Mouse (Mus musculus) midbrain, embryonic 12.5 days (tissue): ENCODE measurements at regions not wholly inside any gene's neighbourhood (a gene's known extent, or its start where the extent isn't known, plus 50 kb on each side); places are given as distances from the start of the nearest gene placed in this dataset.

Experiments used
- ATAC-seq: fragments of 200-750 bp; cut with Nextera tagmentation; 2 replicates; pipeline ENCODE4 v1.8.0; 2017; ENCODE audit warnings: low read depth, moderate TSS enrichment, moderate library complexity; ENCODE audit not compliant: low FRiP score
- H3K27ac ChIP-seq: fragments of 300-500 bp; sonication (generic); replicated peaks from 2 replicates; pipeline ENCODE4 v1.5.1; 2016; ENCODE audit warnings: mild to moderate bottlenecking
- H3K27me3 ChIP-seq: fragments of 300-500 bp; sonication (generic); 2 replicates; pipeline ENCODE4 v1.6.1; 2016; ENCODE audit warnings: mild to moderate bottlenecking
- H3K36me3 ChIP-seq: fragments of 300-500 bp; sonication (generic); 2 replicates; pipeline ENCODE4 v1.6.1; 2016
- H3K4me1 ChIP-seq: fragments of 300-500 bp; sonication (generic); 2 replicates; pipeline ENCODE4 v1.6.1; 2016
- H3K4me2 ChIP-seq: fragments of 300-500 bp; sonication (generic); replicated peaks from 2 replicates; pipeline ENCODE4 v1.6.1; 2016; ENCODE audit warnings: mild to moderate bottlenecking, moderate library complexity
- H3K4me3 ChIP-seq: fragments of 300-500 bp; sonication (generic); 2 replicates; pipeline ENCODE4 v1.5.1; 2016; ENCODE audit warnings: mild to moderate bottlenecking
- H3K9ac ChIP-seq: fragments of 300-500 bp; sonication (generic); replicated peaks from 2 replicates; pipeline ENCODE4 v1.6.1; 2016; ENCODE audit warnings: mild to moderate bottlenecking, moderate library complexity
- H3K9me3 ChIP-seq: fragments of 300-500 bp; sonication (generic); 2 replicates; pipeline ENCODE4 v1.6.1; 2016; ENCODE audit warnings: mild to moderate bottlenecking
- WGBS: fragments of 180-500 bp; shearing (Covaris S2); methylation state at CpG from one replicate; pipeline ENCODE4 v1.1.7; 2016; 5-methylcytosine and 5-hydroxymethylcytosine counted together

- no peak overlapping the region for H3K4me2 ChIP-seq
- no peak overlapping the region for H3K27ac ChIP-seq
- H3K27me3 ChIP-seq, result no peaks in the 10 kb centered on the region; the same call in 1 of the 2 replicates
- H3K9me3 ChIP-seq, result no peaks in the 10 kb centered on the region
- peaks cover 22% of the 10 kb centered on the region for H3K4me1 ChIP-seq
- WGBS, result 81% methylated on average over 11 of the region's 11 CpGs
- H3K36me3 ChIP-seq, result no peaks in the 10 kb centered on the region
- ATAC-seq, result no peak
- no peak overlapping the region for H3K9ac ChIP-seq
- H3K4me3 ChIP-seq, result no peak overlapping the region
These were observed 186.4 kb upstream of the Zmiz1 start for GRCm38 (mm10) chr14:25272366-25273156.

GRCm38 (mm10) chr14:25279751-25280150 lies 179.2 kb upstream of the Zmiz1 start:
- Histone ChIP-seq H3K27me3 (no peaks in the 10 kb centered on the region; the same call in 1 of the 2 replicates), H3K4me1 (peaks cover 22% of the 10 kb centered on the region), H3K4me2 (no peak overlapping the region), H3K36me3 (no peaks in the 10 kb centered on the region), H3K27ac (no peak overlapping the region), H3K9ac (no peak overlapping the region), H3K4me3 (no peak overlapping the region), H3K9me3 (no peaks in the 10 kb centered on the region)
- ATAC-seq, result no peak

GRCm38 (mm10) chr14:25292557-25292956 lies 166.4 kb upstream of the Zmiz1 start:
- H3K4me1 ChIP-seq, result no peaks in the 10 kb centered on the region
- H3K36me3 ChIP-seq, result no peaks in the 10 kb centered on the region
- H3K4me3 ChIP-seq, result no peak overlapping the region
- ATAC-seq, result no peak
- H3K9ac ChIP-seq, result no peak overlapping the region
- no peaks in the 10 kb centered on the region; the same call in 1 of the 2 replicates for H3K27me3 ChIP-seq
- no peaks in the 10 kb centered on the region for H3K9me3 ChIP-seq
- no peak overlapping the region for H3K27ac ChIP-seq
- H3K4me2 ChIP-seq, result no peak overlapping the region
- WGBS, result 78% methylated on average over 1 of the region's 1 CpGs

- Histone ChIP-seq H3K4me1 (no peaks in the 10 kb centered on the region), H3K4me2 (no peak overlapping the region), H3K4me3 (no peak overlapping the region), H3K9me3 (no peaks in the 10 kb centered on the region), H3K9ac (no peak overlapping the region), H3K27ac (no peak overlapping the region), H3K36me3 (no peaks in the 10 kb centered on the region), H3K27me3 (no peaks in the 10 kb centered on the region; the same call in 1 of the 2 replicates)
- WGBS, result 85% methylated on average over 4 of the region's 4 CpGs
- no peak for ATAC-seq
These were observed 164.8 kb upstream of the Zmiz1 start for GRCm38 (mm10) chr14:25294226-25294625.

- H3K27me3 ChIP-seq, result no peaks in the 10 kb centered on the region; the same call in 1 of the 2 replicates
- no peak overlapping the region for H3K9ac ChIP-seq
- 60% methylated on average over 5 of the region's 5 CpGs for WGBS
- no peaks in the 10 kb centered on the region for H3K36me3 ChIP-seq
- H3K4me2 ChIP-seq, result no peak overlapping the region
- ATAC-seq, result no peak
- no peaks in the 10 kb centered on the region for H3K9me3 ChIP-seq
- H3K27ac ChIP-seq, result no peak overlapping the region
- 0 out of 2 replicates have a peak, but pooled peaks cover under 1% of the 10 kb centered on the region for H3K4me1 ChIP-seq
- H3K4me3 ChIP-seq, result no peak overlapping the region
These were observed 163.2 kb upstream of the Zmiz1 start for GRCm38 (mm10) chr14:25295688-25296350.

GRCm38 (mm10) chr14:25299673-25300190 lies 159.3 kb upstream of the Zmiz1 start:
- ATAC-seq, result no peak
- Histone ChIP-seq H3K9ac (no peak overlapping the region), H3K36me3 (no peaks in the 10 kb centered on the region), H3K4me3 (no peak overlapping the region), H3K27ac (no peak overlapping the region), H3K27me3 (no peaks in the 10 kb centered on the region; the same call in 1 of the 2 replicates), H3K9me3 (no peaks in the 10 kb centered on the region), H3K4me2 (no peak overlapping the region), H3K4me1 (peaks cover 26% of the 10 kb centered on the region)
- 88% methylated on average over 3 of the region's 3 CpGs for WGBS

GRCm38 (mm10) chr14:25301336-25302031 lies 157.5 kb upstream of the Zmiz1 start:
- 43% methylated on average over 9 of the region's 9 CpGs for WGBS
- no peak overlapping the region for H3K4me3 ChIP-seq
- H3K4me2 ChIP-seq, result no peak overlapping the region
- H3K9ac ChIP-seq, result no peak overlapping the region
- H3K36me3 ChIP-seq, result no peaks in the 10 kb centered on the region
- H3K27me3 ChIP-seq, result no peaks in the 10 kb centered on the region; the same call in 1 of the 2 replicates
- peaks cover 33% of the 10 kb centered on the region for H3K4me1 ChIP-seq
- no peaks in the 10 kb centered on the region for H3K9me3 ChIP-seq
- H3K27ac ChIP-seq, result no peak overlapping the region
- no peak for ATAC-seq

GRCm38 (mm10) chr14:25304391-25304851 lies 154.6 kb upstream of the Zmiz1 start:
- peak overlapping the region; percentile 71 for H3K27ac ChIP-seq
- no peak overlapping the region for H3K9ac ChIP-seq
- H3K4me2 ChIP-seq, result peak overlapping the region; percentile 14; the same call in 1 of the 2 replicates
- peak; percentile 64; the same call in 1 of the 2 replicates for ATAC-seq
- H3K4me3 ChIP-seq, result no peak overlapping the region
- 3% methylated on average over 9 of the region's 9 CpGs for WGBS
- peaks cover 33% of the 10 kb centered on the region for H3K4me1 ChIP-seq
- H3K36me3 ChIP-seq, result no peaks in the 10 kb centered on the region
- no peaks in the 10 kb centered on the region for H3K9me3 ChIP-seq
- peaks cover 8% of the 10 kb centered on the region for H3K27me3 ChIP-seq

- H3K4me3 ChIP-seq, result no peak overlapping the region
These were observed 152.8 kb upstream of the Zmiz1 start for GRCm38 (mm10) chr14:25306166-25306565.

GRCm38 (mm10) chr14:25306961-25307654 lies 151.9 kb upstream of the Zmiz1 start:
- Histone ChIP-seq H3K4me2 (no peak overlapping the region), H3K4me3 (no peak overlapping the region), H3K4me1 (peaks cover 39% of the 10 kb centered on the region), H3K27me3 (peaks cover 8% of the 10 kb centered on the region; the same call in 1 of the 2 replicates), H3K36me3 (no peaks in the 10 kb centered on the region), H3K27ac (no peak overlapping the region), H3K9ac (no peak overlapping the region), H3K9me3 (no peaks in the 10 kb centered on the region)
- WGBS, result 78% methylated on average over 3 of the region's 3 CpGs
- ATAC-seq, result no peak

More at GRCm38 (mm10) chr14:25306166-25306565, 152.8 kb upstream of the Zmiz1 start:
- Histone ChIP-seq H3K9ac (no peak overlapping the region), H3K9me3 (no peaks in the 10 kb centered on the region), H3K4me1 (peaks cover 38% of the 10 kb centered on the region), H3K27ac (no peak overlapping the region), H3K4me2 (no peak overlapping the region), H3K36me3 (no peaks in the 10 kb centered on the region), H3K27me3 (peaks cover 8% of the 10 kb centered on the region)
- WGBS, result 67% methylated on average over 7 of the region's 7 CpGs
- no peak for ATAC-seq

GRCm38 (mm10) chr14:25308051-25308450 lies 150.9 kb upstream of the Zmiz1 start:
- H3K27ac ChIP-seq, result no peak overlapping the region
- H3K4me2 ChIP-seq, result no peak overlapping the region
- no peak overlapping the region for H3K9ac ChIP-seq
- H3K27me3 ChIP-seq, result peaks cover 8% of the 10 kb centered on the region; the same call in 1 of the 2 replicates
- H3K4me3 ChIP-seq, result no peak overlapping the region
- H3K9me3 ChIP-seq, result no peaks in the 10 kb centered on the region
- 77% methylated on average over 3 of the region's 3 CpGs for WGBS
- H3K4me1 ChIP-seq, result peaks cover 47% of the 10 kb centered on the region
- no peak for ATAC-seq
- H3K36me3 ChIP-seq, result no peaks in the 10 kb centered on the region
